Mouse (Mus musculus): ENCODE data around the gene Wdfy2. TPM values are rescaled to one million over a fixed set of nuclear protein-coding genes. Genes with fewer than 3 reads are reported as not detected.
A peak's percentile ranks its signal among the peaks of the same experiment; 100 is the strongest.

Wdfy2 gene
- polyA plus RNA-seq, 1 experiment from 2014 or later = 6.2 TPM

- Histone ChIP-seq H3K4me2 (ENCODE audit: low read length) (no peak within 1 kb of the TSS), H3K36me3 (ENCODE audit: control insufficient read depth, insufficient read depth, low read length) (no peaks in the 10 kb centered on the region), H3K4me3 (ENCODE audit: control insufficient read depth in 1 of 2, insufficient read depth in 1 of 2, low read depth in 1 of 2, low read length in 2 of 2) (no peak within 1 kb of the TSS), H3K27ac (replicated peaks in 1 of 2; ENCODE audit: control insufficient read depth in 1 of 2, insufficient read depth in 1 of 2, low read depth in 2 of 2, low read length in 2 of 2) (no peak within 1 kb of the TSS), H3K4me1 (ENCODE audit: control insufficient read depth in 2 of 2, insufficient read depth in 2 of 2, low read length in 2 of 2) (peaks cover 0 to 4% of the 10 kb centered on the region in 2 experiments; a peak in 2 of 4 replicates), H3K9me3 (ENCODE audit: control insufficient read depth, low read length) (no peaks in the 10 kb centered on the region), H3K9ac (ENCODE audit: low read length) (no peak within 1 kb of the TSS), H3K27me3 (ENCODE audit: control insufficient read depth, insufficient read depth, low read length) (no peaks in the 10 kb centered on the region)
- no peak for ATAC-seq (ENCODE audit: insufficient number of reproducible peaks, insufficient read depth, low FRiP score, low read depth)
- WGBS = 83% methylated on average over 8 of the region's 8 CpGs
Observed at GRCm38 (mm10) chr14:62997777-62998176, 160.3 kb downstream of the Wdfy2 start, which contains the start of gene Defb47. Gene Defb47, plus strand, starts transcription at chr14:62998077.

DNA sequence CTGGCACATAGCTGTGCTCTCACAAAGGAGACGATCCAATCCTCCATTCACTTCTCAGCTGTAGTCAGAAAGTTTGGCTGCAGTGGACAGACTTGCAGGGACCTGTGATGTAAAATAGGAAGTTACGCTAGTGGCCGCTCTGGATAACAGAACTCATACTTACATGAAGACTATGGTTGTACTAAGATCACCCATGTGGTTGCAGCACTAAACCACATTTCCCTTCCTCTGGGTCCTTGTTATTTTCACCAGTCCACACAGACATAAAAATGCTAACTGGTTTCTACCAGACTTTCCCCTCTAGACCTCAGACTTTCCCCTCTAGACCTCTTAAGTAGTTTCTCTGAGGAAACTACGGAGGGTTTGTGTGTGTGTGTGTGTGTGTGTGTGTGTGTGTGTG, 161.5 kb downstream of the Wdfy2 start:
- H3K4me3 ChIP-seq (ENCODE audit: control insufficient read depth in 1 of 2, insufficient read depth in 1 of 2, low read depth in 1 of 2, low read length in 2 of 2) = no peak overlapping the region
- H3K4me1 ChIP-seq (ENCODE audit: control insufficient read depth in 2 of 2, insufficient read depth in 2 of 2, low read length in 2 of 2) = peaks cover 2 to 9% of the 10 kb centered on the region in 2 experiments; a peak in 3 of 4 replicates
- H3K4me2 ChIP-seq (ENCODE audit: low read length) = no peak overlapping the region
- no peak for ATAC-seq (ENCODE audit: insufficient number of reproducible peaks, insufficient read depth, low FRiP score, low read depth)
- no peaks in the 10 kb centered on the region for H3K36me3 ChIP-seq (ENCODE audit: control insufficient read depth, insufficient read depth, low read length)
- no peaks in the 10 kb centered on the region for H3K9me3 ChIP-seq (ENCODE audit: control insufficient read depth, low read length)
- H3K27me3 ChIP-seq (ENCODE audit: control insufficient read depth, insufficient read depth, low read length) = no peaks in the 10 kb centered on the region
- WGBS = 94% methylated on average over 4 of the region's 4 CpGs
- no peak overlapping the region for H3K9ac ChIP-seq (ENCODE audit: low read length)
- no peak overlapping the region for H3K27ac ChIP-seq (replicated peaks in 1 of 2; ENCODE audit: control insufficient read depth in 1 of 2, insufficient read depth in 1 of 2, low read depth in 2 of 2, low read length in 2 of 2)

DNA sequence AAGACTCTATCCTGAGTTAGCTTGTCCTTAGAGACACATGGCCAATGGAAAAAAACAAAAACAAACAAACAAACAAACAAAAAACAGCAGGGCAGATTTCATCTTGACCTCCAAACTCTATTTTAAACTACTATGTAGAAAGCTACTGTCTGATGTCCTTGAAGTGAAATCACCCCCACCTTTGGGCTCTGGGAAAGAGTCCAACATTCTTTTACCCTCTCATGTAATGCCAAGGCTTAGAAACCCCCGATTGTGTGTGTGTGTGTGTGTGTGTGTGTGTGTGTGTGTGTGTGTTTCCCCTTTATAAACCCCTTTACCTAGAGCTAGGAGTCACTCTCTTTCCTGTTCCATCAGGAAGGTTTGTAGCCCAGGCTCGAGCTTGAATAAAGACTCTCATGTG, 165.1 kb downstream of the Wdfy2 start:
- H3K9me3 ChIP-seq (ENCODE audit: control insufficient read depth, low read length) = no peaks in the 10 kb centered on the region
- H3K36me3 ChIP-seq (ENCODE audit: control insufficient read depth, insufficient read depth, low read length) = no peaks in the 10 kb centered on the region
- peaks cover 2 to 9% of the 10 kb centered on the region in 2 experiments; a peak in 3 of 4 replicates for H3K4me1 ChIP-seq (ENCODE audit: control insufficient read depth in 2 of 2, insufficient read depth in 2 of 2, low read length in 2 of 2)
- peak; percentile 75; the same call in 1 of the 2 replicates for ATAC-seq (ENCODE audit: insufficient number of reproducible peaks, insufficient read depth, low FRiP score, low read depth)
- H3K4me2 ChIP-seq (ENCODE audit: low read length) = no peak overlapping the region
- H3K27me3 ChIP-seq (ENCODE audit: control insufficient read depth, insufficient read depth, low read length) = no peaks in the 10 kb centered on the region
- H3K27ac ChIP-seq (replicated peaks in 1 of 2; ENCODE audit: control insufficient read depth in 1 of 2, insufficient read depth in 1 of 2, low read depth in 2 of 2, low read length in 2 of 2) = peak overlapping the region in 1 of 2 experiments; percentile 77; a peak in 2 of 4 replicates
- no peak overlapping the region for H3K4me3 ChIP-seq (ENCODE audit: control insufficient read depth in 1 of 2, insufficient read depth in 1 of 2, low read depth in 1 of 2, low read length in 2 of 2)
- no peak overlapping the region for H3K9ac ChIP-seq (ENCODE audit: low read length)
- WGBS = 31% methylated on average over 2 of the region's 2 CpGs

Small RNAs within 50 kb of the gene (microRNA-seq; reads per million reads assigned to microRNA genes)
- gene Mir6541 (not detected), gene Mir8098 (not detected)

Other genes starting within 250 kb of the Wdfy2 start
- gene Serpine3, start 174.0 kb upstream of the Wdfy2 start, polyA plus RNA-seq (2014; fragmentation: Nextera tagmentation; extraction: Ambion mirVana) = not detected in 2 replicates
- 21.3 and 23.7 TPM in 2 replicates for gene Ints6, start 76.5 kb upstream of the Wdfy2 start, polyA plus RNA-seq (2014; fragmentation: Nextera tagmentation; extraction: Ambion mirVana)
- gene Defb48, start 146.8 kb downstream of the Wdfy2 start, polyA plus RNA-seq (2014; fragmentation: Nextera tagmentation; extraction: Ambion mirVana) = not detected in 2 replicates
- not detected in 2 replicates for gene Defb47, start 160.4 kb downstream of the Wdfy2 start, polyA plus RNA-seq (2014; fragmentation: Nextera tagmentation; extraction: Ambion mirVana)
- gene Defb43, start 174.1 kb downstream of the Wdfy2 start, polyA plus RNA-seq (2014; fragmentation: Nextera tagmentation; extraction: Ambion mirVana) = not detected in 2 replicates
- gene Defb42, start 209.3 kb downstream of the Wdfy2 start, polyA plus RNA-seq (2014; fragmentation: Nextera tagmentation; extraction: Ambion mirVana) = 2.2 and 2.6 TPM in 2 replicates
- not detected in 2 replicates for gene Defb30, start 212.3 kb downstream of the Wdfy2 start, polyA plus RNA-seq (2014; fragmentation: Nextera tagmentation; extraction: Ambion mirVana)

Data from heart, embryonic 14.5 days (tissue).